Mouse (Mus musculus) cerebellum, adult 2 months (tissue): Measurements from ENCODE around the gene Kctd13. TPM values are rescaled to one million over a fixed set of nuclear protein-coding genes. Genes with fewer than 3 reads are reported as not detected.
A peak's percentile ranks its signal among the peaks of the same experiment; 100 is the strongest.

Source experiments
- DNase-seq, 2 experiments: peaks; one replicate each; pipeline ENCODE4 v3.0.0; 2021
- H3K27ac ChIP-seq: fragments of 200-500 bp; 2 replicates; pipeline ENCODE4 v1.5.1; 2012; ENCODE audit warnings: low read length, control low read depth, inconsistent platforms; ENCODE audit not compliant: insufficient read depth
- H3K27me3 ChIP-seq: fragments of 200-500 bp; 2 replicates; pipeline ENCODE4 v1.6.1; 2012; ENCODE audit warnings: inconsistent platforms, mild to moderate bottlenecking, low read length, moderate library complexity; ENCODE audit not compliant: control insufficient read depth, insufficient read depth
- H3K4me1 ChIP-seq: fragments of 200-500 bp; 2 replicates; pipeline ENCODE4 v1.6.1; 2011; ENCODE audit warnings: low read length; ENCODE audit not compliant: control insufficient read depth, insufficient read depth
- H3K4me3 ChIP-seq: fragments of 200-500 bp; replicated peaks from 2 replicates; pipeline ENCODE3; 2011; ENCODE audit warnings: mild to moderate bottlenecking, low read depth, low read length, control low read depth; ENCODE audit not compliant: insufficient read depth
- CTCF ChIP-seq: fragments of 200-500 bp; IDR thresholded peaks from 2 replicates; pipeline ENCODE4 v1.5.1; 2011; ENCODE audit warnings: low read depth, mild to moderate bottlenecking, control low read depth, low read length, moderate library complexity, borderline replicate concordance; ENCODE audit not compliant: insufficient read depth
- POLR2A ChIP-seq: fragments of 200-500 bp; IDR thresholded peaks from 2 replicates; pipeline ENCODE4 v1.6.1; 2011; ENCODE audit warnings: low read length, control low read depth, borderline replicate concordance; ENCODE audit not compliant: insufficient read depth
- WGBS: fragments of 180-500 bp; shearing (Covaris S2); methylation state at CpG from one replicate; pipeline ENCODE4 v1.1.7; 2018; 5-methylcytosine and 5-hydroxymethylcytosine counted together
- polyA plus RNA-seq: library from polyadenylated mRNA; depleted of rRNA; stranded (reverse); fragments of >200 nt; gene quantifications from 2 replicates; pipeline ENCODE4 v1.2.3, GENCODE M21; 2012

The Kctd13 gene
- polyA plus RNA-seq, 1 experiment = 140 TPM

- DNase-seq = no peak
- 61% methylated on average over 5 of the region's 5 CpGs for WGBS
- TF ChIP-seq CTCF = no peak
- TF ChIP-seq POLR2A = no peak
- Histone ChIP-seq H3K27me3 (no peaks in the 10 kb centered on the region), H3K4me3 (no peak overlapping the region), H3K4me1 (no peaks in the 10 kb centered on the region), H3K27ac (peak overlapping the region; percentile 76; the same call in 1 of the 2 replicates)
Measured at GRCm38 (mm10) chr7:126923999-126924398, 4.7 kb upstream of the Kctd13 start.

GRCm38 (mm10) chr7:126926299-126926698, 2.4 kb upstream of the Kctd13 start:
- no peak overlapping the region for H3K27ac ChIP-seq
- no peaks in the 10 kb centered on the region; the same call in 1 of the 2 replicates for H3K4me1 ChIP-seq
- H3K27me3 ChIP-seq = no peaks in the 10 kb centered on the region
- no peak overlapping the region for H3K4me3 ChIP-seq
- no peak for TF ChIP-seq CTCF
- no peak for TF ChIP-seq POLR2A
- no peak for DNase-seq
- 65% methylated on average over 3 of the region's 3 CpGs for WGBS

- DNase-seq = no peak
- Histone ChIP-seq H3K27ac (no peak overlapping the region; the same call in 1 of the 2 replicates), H3K4me1 (no peaks in the 10 kb centered on the region; the same call in 1 of the 2 replicates), H3K4me3 (peak overlapping the region; percentile 81), H3K27me3 (no peaks in the 10 kb centered on the region)
- 1% methylated on average over 27 of the region's 27 CpGs for WGBS
- TF ChIP-seq CTCF (no peak), POLR2A (no peak)
Measured at GRCm38 (mm10) chr7:126929046-126929445, 367 bp downstream of the Kctd13 start.

GRCm38 (mm10) chr7:126932652-126933051, 4.0 kb downstream of the Kctd13 start:
- H3K4me1 ChIP-seq = no peaks in the 10 kb centered on the region; the same call in 1 of the 2 replicates
- DNase-seq = no peak
- WGBS = 94% methylated on average over 2 of the region's 2 CpGs
- no peak for TF ChIP-seq CTCF
- TF ChIP-seq POLR2A = no peak
- no peaks in the 10 kb centered on the region for H3K27me3 ChIP-seq
- H3K4me3 ChIP-seq = no peak overlapping the region
- no peak overlapping the region for H3K27ac ChIP-seq

GRCm38 (mm10) chr7:126941171-126941570, 12.5 kb downstream of the Kctd13 start:
- no peaks in the 10 kb centered on the region for H3K27me3 ChIP-seq
- no peak for DNase-seq
- WGBS = 54% methylated on average over 6 of the region's 6 CpGs
- no peak overlapping the region for H3K4me3 ChIP-seq
- no peak for TF ChIP-seq CTCF
- TF ChIP-seq POLR2A = no peak
- no peak overlapping the region; the same call in 1 of the 2 replicates for H3K27ac ChIP-seq
- H3K4me1 ChIP-seq = peaks cover 3% of the 10 kb centered on the region; the same call in 1 of the 2 replicates

GRCm38 (mm10) chr7:126941801-126942200, 13.1 kb downstream of the Kctd13 start:
- no peak for TF ChIP-seq POLR2A
- TF ChIP-seq CTCF = no peak
- DNase-seq = no peak
- peak overlapping the region; percentile 61 for H3K27ac ChIP-seq
- 62% methylated on average over 5 of the region's 5 CpGs for WGBS
- H3K4me1 ChIP-seq = peaks cover 3% of the 10 kb centered on the region; the same call in 1 of the 2 replicates
- H3K27me3 ChIP-seq = no peaks in the 10 kb centered on the region
- H3K4me3 ChIP-seq = peak overlapping the region; percentile 11

GRCm38 (mm10) chr7:126946530-126946929, 17.9 kb downstream of the Kctd13 start:
- Histone ChIP-seq H3K27me3 (no peaks in the 10 kb centered on the region), H3K27ac (no peak overlapping the region), H3K4me3 (no peak overlapping the region), H3K4me1 (peaks cover 10% of the 10 kb centered on the region; the same call in 1 of the 2 replicates)
- WGBS = 13% methylated on average over 3 of the region's 3 CpGs
- peak; percentile 77; the same call in 1 of the 2 replicates for TF ChIP-seq CTCF
- TF ChIP-seq POLR2A = no peak
- DNase-seq = peak; percentile 48 to 49

GRCm38 (mm10) chr7:126948626-126949025, 19.9 kb downstream of the Kctd13 start:
- DNase-seq = peak in 1 of 2 experiments; percentile 51
- WGBS = 65% methylated on average over 10 of the region's 10 CpGs
- H3K4me3 ChIP-seq = peak overlapping the region; percentile 84
- no peaks in the 10 kb centered on the region for H3K27me3 ChIP-seq
- TF ChIP-seq POLR2A = no peak
- TF ChIP-seq CTCF = no peak
- peak overlapping the region; percentile 96 for H3K27ac ChIP-seq
- peaks cover 15% of the 10 kb centered on the region for H3K4me1 ChIP-seq

GRCm38 (mm10) chr7:126949403-126949792, 20.7 kb downstream of the Kctd13 start, which contains the start of gene Asphd1:
Gene Asphd1, minus strand, starts transcription at chr7:126949582.
- Histone ChIP-seq H3K27me3 (no peaks in the 10 kb centered on the region), H3K27ac (peak within 1 kb of the TSS; percentile 96), H3K4me1 (peaks cover 15% of the 10 kb centered on the region), H3K4me3 (peak within 1 kb of the TSS; percentile 84)
- DNase-seq = no peak
- WGBS = 1% methylated on average over 20 of the region's 21 CpGs
- no peak for TF ChIP-seq CTCF
- no peak for TF ChIP-seq POLR2A
